Mouse (Mus musculus): ENCODE measurements around the gene Lrrc74b.

DNA sequence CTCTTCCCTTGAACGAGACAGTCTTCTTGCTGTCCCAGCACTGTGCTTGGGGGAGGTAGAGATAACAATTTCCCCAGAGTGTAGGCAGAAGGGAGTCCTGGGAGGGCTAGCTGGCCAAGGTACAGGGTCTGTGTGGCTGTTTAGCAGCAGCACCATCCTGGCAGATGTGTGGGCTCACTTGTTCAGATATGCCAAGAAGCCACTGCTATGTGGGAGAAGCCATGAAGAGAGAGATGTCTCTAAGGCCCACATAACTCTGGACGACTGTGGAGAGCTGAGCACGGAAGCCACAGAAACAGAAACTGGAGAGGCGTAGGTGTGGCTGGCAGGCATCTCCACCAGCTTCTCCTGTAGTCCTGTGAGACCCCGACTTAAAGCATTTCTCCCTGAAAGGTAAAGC is 44.6 kb upstream of the Lrrc74b start:
- TF ChIP-seq CTCF (IDR thresholded peaks at IDR 0.05; ENCODE audit: low read depth, low read length) (no peak), GATA1 (IDR thresholded peaks at IDR 0.05; ENCODE audit: borderline replicate concordance, low read length) (no peak)
